Mouse (Mus musculus) cerebellum, adult 9-11 months (tissue): ENCODE measurements around the gene BB287469.
"Not testable (repeated sequence)": the region's sequence is repeated elsewhere in the genome, so short reads cannot be mapped to it uniquely, and the experiment has no call there.

ENCODE experiments used
- DNase-seq: peaks from one replicate; pipeline ENCODE4 v3.0.0; 2022

BB287469 gene

DNA sequence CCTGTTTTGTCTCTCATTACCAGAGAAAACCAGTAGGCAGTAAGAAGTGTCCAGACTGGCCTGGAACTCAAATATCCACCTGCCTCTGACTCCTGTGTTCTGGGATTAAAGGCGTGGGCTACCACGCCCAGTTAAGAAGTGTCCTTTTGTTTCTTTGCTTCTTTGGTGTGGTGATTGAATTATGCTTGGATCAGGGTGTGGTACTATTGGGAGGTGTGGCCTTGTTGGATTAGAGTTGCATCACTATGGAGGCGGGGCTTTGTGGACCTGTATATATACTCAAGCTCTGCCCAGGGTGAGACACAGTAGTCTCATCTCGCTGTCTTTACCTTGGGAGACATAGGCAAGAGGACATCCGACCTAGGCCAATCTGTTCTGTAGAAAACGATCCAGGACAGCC, at the start of gene BB287469:
Gene BB287469 (plus strand): TSS at position 301 of the 400 bp plus-strand sequence.
- not testable (repeated sequence) for DNase-seq

DNA sequence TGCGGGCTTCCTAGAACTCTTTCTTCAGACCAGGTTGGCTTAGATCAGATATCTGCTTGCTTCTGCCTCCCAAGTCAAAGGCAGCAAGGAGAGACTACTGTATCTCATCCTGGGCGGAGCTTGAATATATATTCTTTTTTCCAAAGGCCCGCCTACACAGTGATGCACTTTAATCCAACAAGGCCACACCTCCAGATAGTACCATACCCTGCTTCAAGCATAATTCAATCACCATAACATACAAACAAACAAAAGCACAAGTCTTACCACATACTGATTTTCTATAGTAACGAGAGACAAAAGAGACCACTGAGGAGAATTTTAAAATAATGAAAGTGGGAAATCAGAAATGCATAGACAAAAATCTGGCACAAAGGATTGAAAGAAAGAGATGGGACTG, 40.7 kb upstream of the BB287469 start, which contains the start of gene Gm21319:
Gene Gm21319 (minus strand): TSS at position 101 of the 400 bp plus-strand sequence.
- not testable (repeated sequence) for DNase-seq

DNA sequence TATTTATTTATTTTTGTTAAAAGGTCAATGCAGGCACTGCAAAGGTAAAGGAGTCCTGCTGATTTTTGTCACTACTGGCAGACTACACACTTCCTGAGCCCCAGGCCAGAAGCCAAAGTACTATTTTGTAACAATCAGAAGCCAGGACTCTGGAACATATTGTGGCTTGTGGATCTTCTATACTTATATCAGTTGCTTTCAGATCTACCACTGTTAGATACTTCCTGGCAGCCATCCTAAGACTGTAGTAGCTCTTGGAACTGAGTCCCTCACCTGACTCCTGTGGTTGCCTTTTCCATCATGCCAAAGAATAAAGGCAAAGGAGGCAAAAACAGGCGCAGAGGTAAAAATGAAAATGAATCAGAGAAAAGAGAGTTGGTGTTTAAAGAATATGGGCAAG, 21.2 kb upstream of the BB287469 start, which contains the start of gene Gm21936:
Gene Gm21936 (plus strand): TSS at position 301 of the 400 bp plus-strand sequence.
- not testable (repeated sequence) for DNase-seq

DNA sequence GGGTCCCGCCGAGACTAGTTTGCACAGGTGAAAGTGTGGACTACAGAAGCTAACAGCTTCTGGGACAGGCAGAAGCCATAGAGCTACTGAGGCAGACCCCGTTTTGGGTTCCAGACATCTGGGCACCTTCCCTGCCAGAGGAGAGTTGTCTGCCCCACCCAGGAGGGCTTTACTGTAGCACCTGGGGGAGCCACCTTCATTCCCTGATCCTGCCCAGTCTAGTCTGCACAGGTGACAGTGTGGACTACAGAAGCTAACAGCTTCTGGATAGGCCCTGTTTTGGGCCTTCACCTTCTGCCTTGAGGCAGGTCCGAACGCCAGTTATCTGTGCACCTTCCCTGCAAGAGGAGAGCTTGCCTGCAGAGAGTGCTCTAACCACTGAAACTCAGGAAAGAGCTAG, 18.4 kb upstream of the BB287469 start:
- DNase-seq = not testable (repeated sequence)

DNA sequence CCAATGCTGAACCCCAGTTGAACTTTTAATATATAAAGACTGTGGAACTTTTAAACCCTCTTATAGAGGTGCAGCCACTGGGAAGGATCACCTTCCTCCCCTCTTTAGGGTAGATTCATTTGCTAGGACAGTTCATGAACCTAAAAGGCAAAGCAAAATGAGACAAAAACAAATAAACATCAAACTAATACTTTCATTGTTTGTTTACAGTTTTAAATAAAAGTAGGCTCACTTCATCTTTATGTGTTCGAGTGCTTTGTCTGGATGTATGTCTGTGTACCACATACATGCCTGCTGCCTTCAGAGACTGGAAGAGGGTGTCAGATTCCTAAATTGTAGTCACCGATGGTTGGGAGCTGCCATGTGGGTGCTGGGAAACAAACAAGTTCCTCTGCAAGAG, 25.9 kb downstream of the BB287469 start, which contains the start of gene Gm2001:
Gene Gm2001 (minus strand): TSS at position 101 of the 400 bp plus-strand sequence.
- DNase-seq = not testable (repeated sequence)

DNA sequence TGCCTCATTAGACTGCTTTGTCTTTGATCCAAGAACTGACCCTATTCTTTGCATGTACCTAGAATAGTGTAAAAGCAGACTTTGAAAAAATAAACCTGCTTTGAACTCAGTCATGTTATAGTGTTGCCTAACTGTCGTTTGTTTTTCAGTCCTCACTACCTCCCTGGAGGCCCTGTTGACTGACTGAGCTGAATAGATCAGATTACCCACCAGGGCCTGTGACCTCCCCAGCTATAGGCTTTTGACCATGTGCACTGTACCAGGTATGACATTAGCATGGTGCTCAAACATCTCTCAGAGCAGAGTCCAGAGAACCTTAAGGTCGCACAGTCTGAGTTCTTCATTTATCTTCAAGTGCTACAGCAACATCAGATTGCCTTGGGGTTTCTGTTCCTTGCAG, 34.3 kb downstream of the BB287469 start:
- not testable (repeated sequence) for DNase-seq

DNA sequence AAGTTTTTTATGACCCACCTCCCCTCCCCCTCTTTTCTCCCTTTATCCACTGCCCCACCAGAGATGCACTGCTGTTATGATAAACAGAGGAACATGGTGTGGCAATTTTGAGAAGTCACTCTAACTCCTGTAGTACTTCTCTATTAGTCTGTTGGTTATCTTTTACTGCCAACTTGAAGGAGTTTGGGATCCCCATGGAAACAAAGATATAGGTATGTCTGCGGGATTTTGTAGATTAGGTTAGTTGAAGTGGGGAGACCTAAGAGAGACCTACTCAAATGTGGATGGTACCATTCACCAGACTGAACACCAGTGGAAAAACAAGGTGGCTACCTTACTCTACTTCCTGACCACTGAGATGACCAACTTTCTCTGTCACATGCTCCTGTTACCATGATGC, 39.7 kb downstream of the BB287469 start:
- DNase-seq = not testable (repeated sequence)

DNA sequence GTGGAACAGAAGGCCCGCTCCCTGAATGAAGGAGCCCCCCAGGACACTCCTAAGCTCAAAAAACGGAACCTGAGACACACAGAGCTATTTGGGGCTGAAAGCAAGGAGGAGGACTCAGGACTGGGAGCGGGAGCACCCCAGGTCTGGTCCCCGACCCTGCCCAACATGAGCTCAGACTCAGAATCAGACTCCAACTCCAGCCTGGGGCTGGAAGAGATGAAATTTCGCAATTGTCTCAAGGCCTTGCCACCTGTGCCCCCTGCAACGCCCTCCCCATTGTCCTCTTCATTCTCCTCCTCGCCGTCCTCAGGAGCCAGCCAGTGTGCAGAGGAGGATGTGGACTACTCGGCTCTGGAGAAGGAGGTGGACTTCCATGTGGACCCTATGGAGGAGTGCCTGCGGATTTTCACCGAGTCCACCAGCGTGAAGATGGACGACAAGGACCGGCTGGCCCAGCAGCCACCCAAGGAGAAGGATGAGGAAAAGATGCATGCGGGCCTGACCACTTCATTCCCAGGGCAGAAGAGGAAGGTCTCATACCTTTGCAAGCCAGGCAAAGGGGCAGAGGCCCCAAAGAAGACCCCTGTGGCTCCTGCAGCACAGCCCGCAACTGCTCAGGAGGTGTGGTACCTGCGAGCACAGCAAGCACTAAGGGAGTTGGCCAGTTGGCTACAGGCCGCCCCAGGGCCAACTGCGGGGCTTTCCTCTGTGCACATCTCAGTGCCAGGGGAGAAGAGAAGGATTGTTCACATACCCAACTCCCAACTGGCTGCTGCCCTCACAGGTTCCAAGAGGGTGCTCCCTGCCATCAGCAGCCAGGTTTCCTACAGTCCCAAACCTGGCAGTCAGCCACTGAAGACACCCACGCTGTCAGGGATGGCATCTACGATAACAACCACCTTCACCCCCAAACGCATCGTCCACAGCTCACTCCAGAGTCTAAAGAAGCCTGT, 45.6 kb downstream of the BB287469 start:
- DNase-seq = not testable (repeated sequence)

DNA sequence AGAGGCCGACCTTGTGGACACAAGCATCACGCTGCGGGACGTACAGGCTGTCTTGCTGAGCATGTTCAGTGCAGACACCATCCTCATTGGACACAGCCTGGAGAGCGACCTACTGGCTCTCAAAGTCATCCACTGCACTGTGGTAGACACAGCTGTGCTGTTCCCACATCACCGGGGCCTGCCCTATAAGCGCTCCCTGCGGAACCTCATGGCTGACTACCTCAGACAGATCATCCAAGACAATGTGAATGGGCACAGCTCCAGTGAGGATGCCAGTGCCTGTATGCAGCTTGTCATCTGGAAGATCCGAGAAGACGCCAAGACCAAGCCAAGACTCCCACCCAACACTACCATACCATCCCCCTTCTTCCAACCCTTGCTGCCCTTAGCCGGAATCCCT, 47.3 kb downstream of the BB287469 start:
- not testable (repeated sequence) for DNase-seq

DNA sequence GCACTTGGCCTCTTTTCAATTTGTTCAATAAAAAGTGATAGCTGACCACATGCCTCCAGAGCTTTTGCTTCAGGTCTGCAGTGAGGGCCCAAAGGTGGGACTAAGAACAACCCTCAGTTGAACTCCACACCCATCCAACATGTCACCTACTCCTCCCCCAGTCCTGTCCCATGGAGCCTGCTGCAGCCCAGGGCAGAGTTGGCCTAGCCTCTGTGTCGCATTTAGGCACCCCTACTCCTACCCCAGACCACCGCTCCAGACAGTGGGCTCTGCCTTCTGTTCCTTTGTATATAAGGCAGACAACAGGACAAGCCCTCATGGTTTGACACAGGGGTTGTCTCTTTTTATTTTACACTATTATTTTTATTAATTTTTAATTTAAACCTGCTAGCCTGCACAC, 47.7 kb downstream of the BB287469 start:
- DNase-seq = not testable (repeated sequence)
